Mouse (Mus musculus): ENCODE results near the gene Rasal1.

Gene Rasal1

GRCm38 (mm10) chr5:120725811-120726455, 77.3 kb downstream of the Rasal1 start:
- DNase-seq (ENCODE audit: extremely low spot score), result no peak

All from embryo, embryonic 9.5 days (tissue).